In genomic region chr11:97960907-97961306, GRCm38 (mm10) we compare ENCODE assay signal across 12 mouse cellular contexts. TPM values are rescaled to one million over a fixed set of nuclear protein-coding genes. Genes with fewer than 3 reads are reported as not detected.
DNase-seq lines count a peak whose midpoint lies in the region; ATAC-seq and TF ChIP-seq lines count a peak whose summit lies in the region.
"Had no signal": no experiment of that assay in that cellular context is flagged by ENCODE, and none has a peak within 500 bp of the region (broad histone marks: within the 10 kb centered on the region; RNA-seq: fewer than 3 reads in every experiment).

No protein-coding gene starts in this region.

- H3K27ac ChIP-seq in forebrain, postnatal 0 days (ENCODE audit: low read depth, low read length) = no peak overlapping the region
- no peak overlapping the region for H3K27ac ChIP-seq in forebrain, embryonic 14.5 days (ENCODE audit: low read depth, low read length)
- no peak overlapping the region for H3K27ac ChIP-seq in midbrain, postnatal 0 days (ENCODE audit: low read depth, low read length)
- no peak overlapping the region for H3K27ac ChIP-seq in midbrain, embryonic 10.5 days (replicated peaks)
- H3K27ac ChIP-seq: heart, embryonic 15.5 days; macrophage had no signal

- peak; percentile 39 for TF ChIP-seq CTCF in forebrain, postnatal 0 days (IDR thresholded peaks at IDR 0.05; ENCODE audit: low read depth)
- peak; percentile 59 for TF ChIP-seq CTCF in midbrain, postnatal 0 days (IDR thresholded peaks at IDR 0.05)

- 76% methylated on average over 1 of the region's 1 CpGs for WGBS in forebrain, postnatal 0 days
- 95% methylated on average over 1 of the region's 1 CpGs for WGBS in forebrain, embryonic 14.5 days
- WGBS in midbrain, postnatal 0 days = 100% methylated on average over 1 of the region's 1 CpGs
- 89% methylated on average over 1 of the region's 1 CpGs for WGBS in midbrain, embryonic 10.5 days

- no peak overlapping the region for H3K9ac ChIP-seq in forebrain, postnatal 0 days
- no peak overlapping the region for H3K9ac ChIP-seq in forebrain, embryonic 14.5 days (ENCODE audit: low read length)
- no peak overlapping the region for H3K9ac ChIP-seq in midbrain, postnatal 0 days (replicated peaks; ENCODE audit: low read length, poor library complexity, severe bottlenecking)
- H3K9ac ChIP-seq: heart, embryonic 15.5 days had no signal

- H3K27me3 ChIP-seq in forebrain, postnatal 0 days (ENCODE audit: insufficient read depth, low read length) = no peaks in the 10 kb centered on the region
- no peaks in the 10 kb centered on the region for H3K27me3 ChIP-seq in forebrain, embryonic 14.5 days (replicated peaks; ENCODE audit: control insufficient read depth, insufficient read depth, low read length)
- no peaks in the 10 kb centered on the region for H3K27me3 ChIP-seq in midbrain, postnatal 0 days (ENCODE audit: insufficient read depth, low read length)
- no peaks in the 10 kb centered on the region for H3K27me3 ChIP-seq in midbrain, embryonic 10.5 days (ENCODE audit: low read depth, poor library complexity, severe bottlenecking)

- no peak for ATAC-seq in forebrain, postnatal 0 days
- no peak for ATAC-seq in forebrain, embryonic 14.5 days
- no peak; the same call in 1 of the 2 replicates for ATAC-seq in midbrain, postnatal 0 days (ENCODE audit: low FRiP score)
- ATAC-seq in neutrophil, adult 5-6 weeks (ENCODE audit: extremely low read depth, insufficient number of reproducible peaks, low FRiP score, poor library complexity, severe bottlenecking) = peak; percentile 47; the same call in 1 of the 2 replicates

- DNase-seq in forebrain, postnatal 0 days = no peak
- no peak for DNase-seq in forebrain, embryonic 14.5 days (ENCODE audit: low spot score)
- DNase-seq in midbrain, postnatal 0 days (ENCODE audit: low spot score) = peak; percentile 9
- no peak for DNase-seq in midbrain, embryonic 10.5 days (ENCODE audit: low spot score)
- peak; percentile 71 to 81 for DNase-seq in cerebellum, postnatal 25 days
- DNase-seq in adrenal gland, adult 2 months = no peak
- DNase-seq in urinary bladder, postnatal 4 days (ENCODE audit: low spot score in 2 of 2) = no peak
- DNase-seq: layer of hippocampus, postnatal 36 days had no signal

- H3K36me3 ChIP-seq in forebrain, postnatal 0 days (ENCODE audit: insufficient read depth) = no peaks in the 10 kb centered on the region
- no peaks in the 10 kb centered on the region for H3K36me3 ChIP-seq in forebrain, embryonic 14.5 days (ENCODE audit: control insufficient read depth, insufficient read depth, low read length)
- H3K36me3 ChIP-seq in midbrain, postnatal 0 days (ENCODE audit: insufficient read depth, low read length) = no peaks in the 10 kb centered on the region
- no peaks in the 10 kb centered on the region for H3K36me3 ChIP-seq in midbrain, embryonic 10.5 days
- H3K36me3 ChIP-seq: heart, embryonic 15.5 days had no signal

- no peaks in the 10 kb centered on the region for H3K4me1 ChIP-seq in forebrain, postnatal 0 days (ENCODE audit: insufficient read depth)
- H3K4me1 ChIP-seq in forebrain, embryonic 14.5 days (ENCODE audit: control insufficient read depth, insufficient read depth, low read length) = no peaks in the 10 kb centered on the region
- H3K4me1 ChIP-seq in midbrain, postnatal 0 days (ENCODE audit: insufficient read depth, low read length) = peaks cover 8% of the 10 kb centered on the region; the same call in 1 of the 2 replicates
- peaks cover 21% of the 10 kb centered on the region for H3K4me1 ChIP-seq in midbrain, embryonic 10.5 days
- H3K4me1 ChIP-seq: heart, embryonic 15.5 days had no signal

- no peak overlapping the region for H3K4me3 ChIP-seq in forebrain, postnatal 0 days (ENCODE audit: low read depth, low read length)
- no peak overlapping the region for H3K4me3 ChIP-seq in forebrain, embryonic 14.5 days (ENCODE audit: low read depth, low read length)
- H3K4me3 ChIP-seq in midbrain, postnatal 0 days (ENCODE audit: low read depth, low read length) = no peak overlapping the region
- H3K4me3 ChIP-seq in midbrain, embryonic 10.5 days = no peak overlapping the region
- H3K4me3 ChIP-seq: heart, embryonic 15.5 days had no signal

- H3K4me2 ChIP-seq in forebrain, postnatal 0 days (ENCODE audit: low read depth) = no peak overlapping the region
- no peak overlapping the region for H3K4me2 ChIP-seq in forebrain, embryonic 14.5 days (ENCODE audit: low read length)
- no peak overlapping the region for H3K4me2 ChIP-seq in midbrain, postnatal 0 days (ENCODE audit: low read depth, low read length, poor library complexity, severe bottlenecking)
- H3K4me2 ChIP-seq: heart, embryonic 15.5 days had no signal

- no peaks in the 10 kb centered on the region for H3K9me3 ChIP-seq in forebrain, postnatal 0 days (ENCODE audit: low read length)
- no peaks in the 10 kb centered on the region for H3K9me3 ChIP-seq in forebrain, embryonic 14.5 days (replicated peaks; ENCODE audit: control insufficient read depth, low read length)
- no peaks in the 10 kb centered on the region for H3K9me3 ChIP-seq in midbrain, postnatal 0 days (ENCODE audit: low read length)
- H3K9me3 ChIP-seq in midbrain, embryonic 10.5 days (replicated peaks) = no peaks in the 10 kb centered on the region
- H3K9me3 ChIP-seq: heart, embryonic 15.5 days had no signal

RNA-seq across cellular contexts. Expression of gene Plxdc1, which starts 25.3 kb away (rescaled TPM):
- total RNA-seq in forebrain, postnatal 0 days (2014; rRNA removed) = 0.54 and 1.5 TPM in 2 replicates
- polyA plus RNA-seq in forebrain, postnatal 0 days (2015; fragmentation: Nextera tagmentation; extraction: Ambion mirVana) = 1.6 and 3.5 TPM in 2 replicates
- 0.48 and 0.84 TPM in 2 replicates for polyA plus RNA-seq in forebrain, embryonic 14.5 days (2014; fragmentation: Nextera tagmentation; extraction: Ambion mirVana)
- total RNA-seq in midbrain, postnatal 0 days (2014; rRNA removed) = 2.4 and 3.1 TPM in 2 replicates
- polyA plus RNA-seq in midbrain, postnatal 0 days (2015; fragmentation: Nextera tagmentation; extraction: Ambion mirVana) = 4.9 and 5.6 TPM in 2 replicates
- polyA plus RNA-seq in midbrain, embryonic 10.5 days (2016; fragmentation: Nextera tagmentation; extraction: Ambion mirVana) = 0.06 and 0.16 TPM in 2 replicates
- total RNA-seq in neutrophil, adult 5-6 weeks (2017) = 1.2 and 2.9 TPM in 2 replicates
- 10 to 100 TPM; 17.5 to 22.2 TPM for total RNA-seq in adrenal gland, adult 2 months (2021)
- 11.0 and 13.7 TPM in 2 replicates for polyA plus RNA-seq in adrenal gland, adult 2 months (2012; rRNA removed)
- polyA plus RNA-seq: neural tube, embryonic 11.5 days had no signal

RNA-seq across cellular contexts. Expression of gene Arl5c, which starts 35.1 kb away (rescaled TPM):
- total RNA-seq in forebrain, postnatal 0 days (2014; rRNA removed) = 3.7 and 5.2 TPM in 2 replicates
- polyA plus RNA-seq in forebrain, postnatal 0 days (2015; fragmentation: Nextera tagmentation; extraction: Ambion mirVana) = 3.0 and 4.2 TPM in 2 replicates
- 2.8 and 4.8 TPM in 2 replicates for polyA plus RNA-seq in forebrain, embryonic 14.5 days (2014; fragmentation: Nextera tagmentation; extraction: Ambion mirVana)
- total RNA-seq in midbrain, postnatal 0 days (2014; rRNA removed) = 1.1 and 2.9 TPM in 2 replicates
- 2.9 and 4.5 TPM in 2 replicates for polyA plus RNA-seq in midbrain, postnatal 0 days (2015; fragmentation: Nextera tagmentation; extraction: Ambion mirVana)
- polyA plus RNA-seq in midbrain, embryonic 10.5 days (2016; fragmentation: Nextera tagmentation; extraction: Ambion mirVana) = 8.9 and 16.8 TPM in 2 replicates
- total RNA-seq in neutrophil, adult 5-6 weeks (2017) = 54.0 and 56.4 TPM in 2 replicates
- total RNA-seq in adrenal gland, adult 2 months (2021) = 1 to 10 TPM in 1 of 2 experiments, under 1 TPM in 1; 0.29 to 1.2 TPM
- polyA plus RNA-seq in adrenal gland, adult 2 months (2012; rRNA removed) = 0.43 and 0.87 TPM in 2 replicates

Comparison
In these comparisons a context has a peak if more than half of its experiments do, and no peak if none do; other contexts are left out.
1. DNase-seq: peak in midbrain, postnatal 0 days (single experiment) and cerebellum, postnatal 25 days (2 of 2); none in forebrain, postnatal 0 days (single experiment), forebrain, embryonic 14.5 days (single experiment), midbrain, embryonic 10.5 days (single experiment), adrenal gland, adult 2 months (single experiment) and urinary bladder, postnatal 4 days (0 of 2).